Mouse (Mus musculus): ENCODE results near the gene Epm2a.
"Not testable (repeated sequence)": the region's sequence is repeated elsewhere in the genome, so short reads cannot be mapped to it uniquely, and the experiment has no call there.

Epm2a gene

GRCm38 (mm10) chr10:11343205-11344141 lies at the start of gene Epm2a:
Gene Epm2a (plus strand): TSS chr10:11343404.
- peak; percentile 84 for DNase-seq (ENCODE audit: inconsistent ontology term)

- DNase-seq (ENCODE audit: inconsistent ontology term): no peak
These were observed 44.8 kb upstream of the Epm2a start for GRCm38 (mm10) chr10:11298418-11298817.

- DNase-seq (ENCODE audit: inconsistent ontology term): peak; percentile 55
These were observed 37.7 kb upstream of the Epm2a start for GRCm38 (mm10) chr10:11305365-11306053.

- DNase-seq (ENCODE audit: inconsistent ontology term): no peak
These were observed 37.2 kb upstream of the Epm2a start for GRCm38 (mm10) chr10:11306054-11306367.

- DNase-seq (ENCODE audit: inconsistent ontology term): no peak
These were observed 33.3 kb upstream of the Epm2a start for GRCm38 (mm10) chr10:11309866-11310265.

GRCm38 (mm10) chr10:11310481-11310880 lies 32.7 kb upstream of the Epm2a start:
- no peak for DNase-seq (ENCODE audit: inconsistent ontology term)

- not testable (repeated sequence) for DNase-seq (ENCODE audit: inconsistent ontology term)
These were observed 25.2 kb upstream of the Epm2a start for GRCm38 (mm10) chr10:11317856-11318454.

- no peak for DNase-seq (ENCODE audit: inconsistent ontology term)
These were observed 23.7 kb upstream of the Epm2a start for GRCm38 (mm10) chr10:11319446-11319970.

GRCm38 (mm10) chr10:11322316-11322715 lies 20.9 kb upstream of the Epm2a start:
- no peak for DNase-seq (ENCODE audit: inconsistent ontology term)

- DNase-seq (ENCODE audit: inconsistent ontology term): no peak
These were observed 19.9 kb upstream of the Epm2a start for GRCm38 (mm10) chr10:11323202-11323898.

- DNase-seq (ENCODE audit: inconsistent ontology term): no peak
These were observed 16.7 kb upstream of the Epm2a start for GRCm38 (mm10) chr10:11326526-11326925.

GRCm38 (mm10) chr10:11344536-11345468 lies 1.6 kb downstream of the Epm2a start:
- DNase-seq (ENCODE audit: inconsistent ontology term): peak; percentile 18

GRCm38 (mm10) chr10:11350243-11350974 lies 7.2 kb downstream of the Epm2a start:
- DNase-seq (ENCODE audit: inconsistent ontology term): not testable (repeated sequence)

GRCm38 (mm10) chr10:11354609-11355008 lies 11.4 kb downstream of the Epm2a start:
- no peak for DNase-seq (ENCODE audit: inconsistent ontology term)

- peak; percentile 9 for DNase-seq (ENCODE audit: inconsistent ontology term)
These were observed 18.9 kb downstream of the Epm2a start for GRCm38 (mm10) chr10:11361985-11362692.

- DNase-seq (ENCODE audit: inconsistent ontology term): no peak
These were observed 19.8 kb downstream of the Epm2a start for GRCm38 (mm10) chr10:11362896-11363487.

- no peak for DNase-seq (ENCODE audit: inconsistent ontology term)
These were observed 38.1 kb downstream of the Epm2a start for GRCm38 (mm10) chr10:11381302-11381701.

GRCm38 (mm10) chr10:11410926-11411325 lies 67.7 kb downstream of the Epm2a start:
- no peak for DNase-seq (ENCODE audit: inconsistent ontology term)

- no peak for DNase-seq (ENCODE audit: inconsistent ontology term)
These were observed 76.9 kb downstream of the Epm2a start for GRCm38 (mm10) chr10:11420071-11420470.

Measured in Muller cell, postnatal 12 days (primary cell).